Mouse (Mus musculus): ENCODE measurements around the gene Pirb.

Gene Pirb

DNA sequence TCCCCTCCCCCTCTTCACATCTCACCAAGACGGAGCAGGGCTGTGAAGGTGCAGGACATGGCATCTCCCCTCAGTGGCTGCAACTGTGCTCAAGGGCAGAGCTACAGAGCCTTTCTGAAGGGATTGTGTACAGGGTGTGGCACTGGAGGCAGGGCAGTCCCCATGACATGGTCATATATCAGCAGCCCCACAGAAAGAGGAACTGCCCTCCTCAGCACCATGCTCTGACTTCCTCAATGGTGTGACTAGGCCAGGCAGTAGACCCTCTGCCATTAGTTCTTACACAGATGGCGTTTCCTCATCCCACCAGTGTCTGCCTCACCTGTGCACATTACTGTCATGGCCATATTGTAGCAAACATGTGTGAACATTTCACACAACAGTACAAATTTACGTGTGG lies at the start of gene Pirb:
Gene Pirb, minus strand, starts transcription at position 124 of the 400 bp plus-strand sequence.
- 65% methylated on average over 1 of the region's 3 CpGs for WGBS

DNA sequence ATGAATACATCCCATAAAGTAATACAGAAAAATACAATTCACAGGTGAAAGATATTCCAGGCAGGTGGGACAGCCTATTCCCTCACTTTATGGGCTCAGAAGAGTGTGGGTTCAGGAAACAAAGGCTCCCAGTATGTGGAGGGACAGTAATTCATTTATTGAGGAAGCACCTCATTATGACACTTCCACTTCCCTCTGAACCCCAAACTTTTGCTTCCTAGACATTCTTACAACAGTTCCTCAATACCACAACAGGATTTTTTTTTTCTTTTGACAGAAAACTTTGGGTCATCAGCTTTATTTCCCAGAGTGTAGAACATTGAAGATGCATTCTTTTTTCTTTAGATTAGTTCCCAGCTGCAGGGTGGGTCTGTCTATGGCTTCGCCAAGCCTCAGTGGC lies 12.5 kb upstream of the Pirb start:
- WGBS = no CpG with 5 or more reads among the region's 1 CpGs

DNA sequence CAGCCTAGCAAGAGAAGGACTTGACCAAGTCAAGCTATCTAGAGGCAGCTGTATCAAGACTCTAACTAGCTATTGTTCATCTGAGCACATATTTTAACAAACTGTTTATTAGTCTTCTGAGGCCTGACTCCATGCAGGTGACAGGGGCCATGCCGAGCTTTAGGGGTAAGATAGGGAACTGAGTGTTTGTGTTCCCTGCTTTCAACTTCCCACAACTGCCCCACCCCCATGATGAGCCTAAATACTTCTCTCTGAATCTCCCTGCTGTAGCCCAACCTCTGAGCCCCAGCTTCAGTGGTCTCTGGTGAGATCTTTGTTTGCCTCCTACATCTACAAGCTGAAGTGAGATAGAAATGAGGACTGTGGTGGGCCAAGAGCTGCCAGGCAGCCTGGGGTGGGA lies 4.9 kb downstream of the Pirb start:
- WGBS = 83% methylated on average over 1 of the region's 1 CpGs

DNA sequence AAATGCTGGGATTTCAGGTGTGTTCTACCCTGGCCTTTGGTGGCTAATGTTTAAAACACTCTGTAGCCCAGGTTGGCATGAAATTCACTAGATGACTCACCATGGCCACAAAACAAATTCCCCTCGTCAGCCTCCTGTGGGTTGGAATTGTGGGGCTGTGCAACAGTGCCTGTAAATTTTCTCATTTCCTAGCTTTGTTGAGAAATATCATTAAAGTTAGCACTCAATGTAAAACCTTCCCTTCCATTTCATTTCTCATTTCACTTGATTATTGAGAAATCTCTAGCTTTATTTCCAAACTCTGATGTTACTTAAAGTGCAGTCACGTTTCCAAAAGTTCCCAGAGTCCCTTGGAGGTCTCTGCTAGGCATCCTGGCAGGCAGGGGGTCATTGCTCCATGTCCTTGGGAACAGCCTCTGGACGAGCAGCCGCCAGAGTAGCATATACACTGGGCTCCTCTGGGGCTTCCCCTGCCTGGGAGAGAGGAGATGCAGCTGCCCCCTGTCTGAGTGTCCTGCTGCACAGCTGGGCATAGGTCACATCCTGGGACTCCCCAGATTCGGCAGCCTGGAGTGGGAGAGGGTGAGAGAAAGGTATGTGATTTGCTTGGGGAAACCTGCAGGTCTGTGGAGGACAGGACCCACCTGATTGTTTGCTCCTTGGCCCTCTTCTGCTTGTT lies 7.8 kb downstream of the Pirb start:
- 54% methylated on average over 5 of the region's 5 CpGs for whole genome bisulfite sequencing

DNA sequence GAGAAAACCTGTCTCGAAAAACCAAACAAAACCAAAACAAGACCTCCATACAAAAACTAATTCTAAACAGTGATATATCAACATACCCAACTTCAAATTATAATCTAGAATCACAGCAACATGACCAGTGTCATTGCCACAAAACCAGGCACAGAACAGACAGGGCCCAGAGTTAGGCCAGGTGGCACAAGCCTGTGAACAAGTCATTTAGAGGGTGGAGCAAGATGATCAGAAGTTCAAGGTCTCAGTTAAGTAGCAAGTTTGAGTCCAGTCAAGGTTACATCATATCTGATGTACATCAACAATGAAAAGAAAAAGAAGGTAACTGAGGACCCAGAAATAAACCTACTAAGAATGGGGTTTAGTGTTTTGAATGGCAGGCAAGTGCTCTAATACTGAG lies 11.2 kb downstream of the Pirb start:
- WGBS = 81% methylated on average over 1 of the region's 1 CpGs

DNA sequence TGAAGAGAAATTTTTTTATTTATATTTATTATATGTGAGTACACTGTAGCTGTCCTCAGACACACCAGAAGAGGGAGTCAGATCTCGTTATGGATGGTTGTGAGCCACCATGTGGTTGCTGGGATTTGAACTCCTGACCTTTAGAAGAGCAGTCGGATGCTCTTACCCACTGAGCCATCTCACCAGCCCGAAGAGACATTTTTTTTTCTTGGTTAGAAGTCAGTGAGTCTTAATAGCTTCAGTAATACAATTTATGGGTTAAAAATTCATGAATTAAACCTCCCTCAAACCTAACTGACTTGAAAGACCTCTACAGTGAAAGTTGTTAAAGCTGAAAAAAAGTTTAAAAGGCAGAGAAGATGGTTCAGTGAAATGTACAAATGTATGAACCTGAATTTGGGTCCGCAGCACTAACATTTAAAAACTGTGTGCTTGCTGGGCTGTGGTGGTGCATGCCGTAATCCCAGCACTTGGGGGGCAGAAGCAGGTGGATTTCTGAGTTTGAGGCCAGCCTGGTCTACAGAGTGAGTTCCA lies 11.7 kb downstream of the Pirb start:
- WGBS = 48% methylated on average over 5 of the region's 5 CpGs

DNA sequence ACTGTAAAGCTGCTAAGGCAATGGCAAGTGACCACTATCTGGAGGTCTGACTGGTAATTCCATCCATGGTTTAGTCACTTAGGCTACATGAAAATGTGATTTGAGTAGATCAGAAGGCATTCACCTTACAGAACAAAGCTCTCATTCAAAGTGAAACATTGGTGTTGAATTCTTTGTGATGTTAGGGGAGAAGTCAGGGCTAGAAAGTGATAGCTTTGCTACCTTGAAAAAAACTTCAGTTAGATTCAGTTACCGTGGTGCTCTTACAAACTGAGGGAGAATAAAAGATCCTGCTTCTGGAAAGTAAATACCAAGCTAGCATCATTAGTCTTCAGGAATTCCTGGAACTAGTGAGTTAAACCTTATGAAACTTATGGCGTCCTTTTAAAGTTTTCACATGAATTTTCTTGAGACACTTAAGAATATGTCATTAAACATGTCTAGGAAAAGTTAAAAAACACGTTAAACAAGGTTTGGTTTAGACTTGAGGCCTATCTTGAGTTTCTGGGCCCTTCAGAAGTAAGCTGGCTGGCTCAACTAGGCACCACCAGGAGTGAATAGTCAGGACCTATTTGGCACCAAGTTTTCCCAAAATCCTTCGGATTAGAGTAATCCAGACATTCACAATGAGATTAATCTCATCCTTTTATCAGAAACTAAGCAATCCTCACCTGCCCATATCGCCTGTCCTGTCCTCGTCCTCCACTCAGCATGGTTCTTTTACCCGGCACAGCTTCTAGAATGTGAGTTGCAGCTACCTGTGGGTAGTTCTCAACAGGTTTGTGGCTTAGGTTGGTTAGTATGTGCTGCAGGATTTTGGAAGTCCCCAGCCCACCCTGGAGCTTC lies 12.4 kb downstream of the Pirb start:
- WGBS = 56% methylated on average over 7 of the region's 7 CpGs

DNA sequence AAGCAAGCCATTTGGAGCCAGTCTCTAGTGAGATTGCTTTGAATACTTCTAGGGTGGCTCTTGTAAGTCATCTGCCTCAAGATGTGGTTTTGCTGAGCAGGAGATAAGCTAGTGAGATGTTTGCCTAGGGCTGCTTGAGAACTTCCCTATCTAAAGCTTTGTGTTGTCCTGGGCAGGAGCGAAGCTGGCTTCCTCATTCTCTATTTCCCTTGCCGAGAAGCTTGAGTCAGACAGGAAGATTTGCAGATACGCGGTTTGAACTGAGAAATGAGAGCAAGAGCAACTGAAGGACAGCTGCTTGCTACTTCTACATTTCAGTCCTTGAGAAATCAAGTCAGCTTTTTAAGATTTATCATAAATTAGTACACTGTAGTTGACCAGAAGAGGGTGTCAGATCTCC lies 13.2 kb downstream of the Pirb start:
- WGBS = 51% methylated on average over 4 of the region's 4 CpGs

DNA sequence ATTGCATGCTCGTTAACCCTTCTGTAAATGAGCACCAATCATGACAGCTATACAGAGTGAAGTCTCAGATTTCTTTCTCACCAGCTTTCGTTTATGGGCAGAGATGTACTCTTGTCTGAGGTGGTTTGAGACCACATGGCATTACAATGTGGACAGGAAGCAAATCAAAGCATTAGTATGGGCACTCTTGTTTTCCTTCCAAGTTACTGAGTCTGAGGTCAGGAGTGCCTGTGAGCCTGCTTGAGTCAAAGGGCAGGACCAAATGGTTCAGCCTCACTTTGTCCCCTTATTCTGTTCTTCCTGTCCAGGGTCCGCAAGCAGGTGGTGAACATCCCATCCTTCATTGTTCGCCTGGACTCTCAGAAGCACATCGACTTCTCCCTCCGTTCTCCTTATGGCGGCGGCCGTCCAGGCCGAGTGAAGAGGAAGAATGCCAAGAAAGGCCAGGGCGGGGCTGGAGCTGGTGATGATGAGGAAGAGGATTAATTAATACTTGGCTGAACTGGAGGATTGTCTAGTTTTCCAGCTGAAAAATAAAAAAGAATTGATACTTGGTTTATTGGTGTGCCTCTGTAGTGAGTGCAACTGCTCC lies 13.8 kb downstream of the Pirb start:
- 32% methylated on average over 11 of the region's 11 CpGs for WGBS

DNA sequence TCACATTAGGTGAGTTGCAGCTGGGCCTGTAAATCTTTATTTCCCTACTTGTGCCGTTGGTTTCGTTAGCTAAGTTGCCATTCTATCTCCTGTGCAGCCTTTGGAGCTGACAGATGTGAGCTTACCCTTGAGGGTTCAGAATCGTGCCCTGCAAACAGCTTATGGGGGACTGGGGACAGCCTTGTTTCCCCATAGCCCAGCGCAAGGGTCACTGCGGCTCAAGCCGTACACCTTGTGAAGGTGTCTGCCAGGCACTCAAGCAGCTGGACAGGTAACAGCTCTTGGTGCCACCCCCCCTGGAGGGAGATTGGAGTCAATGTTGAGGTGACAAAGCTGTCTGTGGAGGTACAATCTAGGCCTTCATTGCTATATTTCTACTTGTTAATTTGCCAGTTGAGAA lies 14.3 kb downstream of the Pirb start:
- 26% methylated on average over 6 of the region's 6 CpGs for WGBS

DNA sequence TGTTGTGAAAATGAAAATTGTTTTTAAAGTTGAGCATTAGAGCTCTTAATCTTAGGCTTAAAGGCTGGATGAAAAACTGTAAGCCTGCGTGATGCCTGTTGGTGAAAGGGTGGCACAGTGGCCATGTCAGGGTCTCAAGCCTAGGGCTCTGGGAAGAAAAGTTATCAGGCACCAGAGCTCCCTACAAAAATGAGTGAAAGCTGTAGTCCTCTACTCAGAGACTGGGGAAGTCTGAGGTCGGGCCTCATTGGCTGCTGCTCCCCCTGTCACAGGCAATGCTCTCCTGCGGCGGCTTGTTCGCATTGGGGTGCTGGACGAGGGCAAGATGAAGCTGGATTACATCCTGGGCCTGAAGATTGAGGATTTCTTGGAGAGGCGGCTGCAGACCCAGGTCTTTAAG lies 14.7 kb downstream of the Pirb start:
- WGBS = 6% methylated on average over 7 of the region's 7 CpGs

DNA sequence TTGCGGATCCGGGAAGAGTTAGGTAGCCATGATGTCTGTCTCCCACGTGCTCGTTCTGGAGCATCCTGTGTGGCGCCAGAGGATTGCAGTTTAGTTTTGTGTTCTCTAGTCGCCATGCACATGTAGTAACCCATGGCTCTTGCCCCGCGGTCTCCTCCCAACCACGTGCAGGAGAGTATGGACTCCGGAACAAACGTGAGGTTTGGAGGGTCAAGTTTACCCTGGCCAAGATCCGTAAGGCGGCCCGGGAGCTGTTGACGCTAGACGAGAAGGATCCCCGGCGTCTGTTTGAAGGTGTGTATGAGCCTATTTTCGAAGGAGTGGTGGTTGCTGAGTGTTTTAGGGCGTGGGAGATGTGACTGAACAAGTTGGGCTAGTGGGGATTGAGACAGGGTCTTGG lies 15.7 kb downstream of the Pirb start:
- under 1% methylated on average over 20 of the region's 20 CpGs for WGBS

DNA sequence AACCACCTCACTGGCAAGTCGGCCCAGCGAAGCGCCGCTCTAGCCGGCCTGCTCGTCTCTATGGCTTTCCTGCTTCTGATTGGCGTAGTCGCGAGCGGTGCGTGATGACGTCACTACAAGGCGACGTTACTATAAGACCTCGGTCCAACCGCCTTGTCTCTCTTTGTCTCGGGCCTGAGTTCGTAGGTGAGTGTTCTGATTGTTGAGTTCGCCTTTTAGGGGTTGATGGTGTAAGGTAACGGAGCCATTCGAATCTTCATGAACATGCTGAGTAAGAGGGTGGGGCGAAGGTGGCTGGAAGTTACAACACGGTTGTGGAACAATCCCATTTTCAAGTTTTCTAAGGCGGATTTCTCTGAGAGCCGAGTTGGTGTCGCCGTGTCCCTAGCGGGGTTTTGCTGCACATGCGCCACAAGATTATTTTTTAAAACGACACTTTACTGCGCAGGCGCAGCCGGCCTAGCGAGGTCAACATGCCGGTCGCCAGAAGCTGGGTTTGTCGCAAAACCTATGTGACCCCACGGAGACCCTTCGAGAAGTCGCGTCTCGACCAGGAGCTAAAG lies 16.2 kb downstream of the Pirb start, which contains the start of gene Rps9:
Gene Rps9, plus strand, starts transcription at position 115 of the 563 bp plus-strand sequence.
- WGBS = 1% methylated on average over 42 of the region's 42 CpGs

DNA sequence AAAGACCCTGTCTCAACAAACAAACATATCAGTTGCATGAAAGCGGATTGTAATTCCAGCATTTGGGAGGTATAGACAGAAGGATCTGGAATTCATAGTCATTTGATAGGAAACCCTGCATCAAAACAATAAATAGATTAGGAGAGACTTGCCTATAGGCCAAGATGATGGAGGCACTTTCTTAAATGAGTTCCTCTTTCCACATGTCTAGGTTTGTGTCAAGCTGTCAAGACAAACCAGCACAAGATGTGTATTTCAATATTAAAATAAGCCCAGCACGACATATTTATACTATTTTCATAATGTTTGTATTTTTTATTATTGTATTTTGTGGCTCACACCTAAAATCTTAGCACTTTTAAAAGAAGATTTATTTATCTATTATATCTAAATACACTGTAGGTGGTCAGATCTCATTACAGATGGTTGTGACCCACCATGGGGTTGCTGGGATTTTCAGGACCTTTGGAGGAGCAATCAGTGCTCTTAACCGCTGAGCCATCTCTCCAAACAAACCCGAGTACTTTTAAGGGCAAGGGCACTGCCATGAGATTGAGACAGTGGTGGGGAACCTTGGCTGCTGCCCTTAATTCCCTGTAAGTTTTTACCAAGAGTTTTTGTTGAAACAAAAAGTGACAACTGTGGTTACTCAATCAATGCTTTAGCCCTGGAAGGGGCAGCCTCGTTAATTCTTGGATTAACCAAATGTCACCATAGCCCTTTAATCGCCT lies 16.9 kb downstream of the Pirb start:
- 23% methylated on average over 6 of the region's 6 CpGs for WGBS

DNA sequence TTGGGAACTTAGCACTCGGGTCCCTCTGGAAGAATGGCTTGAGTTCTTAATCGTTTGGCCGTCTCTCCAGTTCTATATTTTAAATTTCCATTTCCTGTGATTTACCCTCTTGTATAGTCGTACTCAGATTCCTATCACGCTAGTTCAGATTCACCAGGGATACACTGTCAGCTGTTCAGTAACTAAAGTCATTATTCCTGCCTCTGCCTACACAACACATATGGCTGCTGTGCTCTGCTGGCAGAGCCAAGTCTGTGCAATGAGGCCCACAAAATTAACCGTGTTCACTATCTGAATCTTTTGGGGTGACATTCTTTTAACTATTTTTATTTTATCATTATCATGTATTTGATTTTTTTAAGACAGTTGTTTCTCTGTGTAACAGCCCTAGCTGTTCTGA lies 21.7 kb downstream of the Pirb start:
- 53% methylated on average over 6 of the region's 6 CpGs for WGBS

DNA sequence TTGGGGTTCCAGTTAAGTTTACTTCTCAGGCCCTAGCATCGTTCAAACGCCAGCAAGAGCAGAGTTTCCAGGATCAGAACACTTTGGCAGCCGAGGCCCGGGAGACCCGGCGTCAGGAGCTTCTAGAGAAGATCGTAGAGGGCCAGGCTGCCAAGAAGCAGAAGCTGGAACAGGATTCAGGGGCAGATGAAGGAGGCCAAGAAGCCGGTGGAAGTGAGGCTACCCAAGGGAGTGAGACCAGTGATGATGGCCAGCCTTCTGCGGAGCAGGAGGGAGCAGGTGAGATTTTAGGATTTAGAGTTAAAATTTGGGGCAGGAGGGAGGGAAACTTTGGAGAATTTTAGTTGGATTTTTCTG lies 25.3 kb downstream of the Pirb start:
- WGBS = 12% methylated on average over 9 of the region's 9 CpGs

DNA sequence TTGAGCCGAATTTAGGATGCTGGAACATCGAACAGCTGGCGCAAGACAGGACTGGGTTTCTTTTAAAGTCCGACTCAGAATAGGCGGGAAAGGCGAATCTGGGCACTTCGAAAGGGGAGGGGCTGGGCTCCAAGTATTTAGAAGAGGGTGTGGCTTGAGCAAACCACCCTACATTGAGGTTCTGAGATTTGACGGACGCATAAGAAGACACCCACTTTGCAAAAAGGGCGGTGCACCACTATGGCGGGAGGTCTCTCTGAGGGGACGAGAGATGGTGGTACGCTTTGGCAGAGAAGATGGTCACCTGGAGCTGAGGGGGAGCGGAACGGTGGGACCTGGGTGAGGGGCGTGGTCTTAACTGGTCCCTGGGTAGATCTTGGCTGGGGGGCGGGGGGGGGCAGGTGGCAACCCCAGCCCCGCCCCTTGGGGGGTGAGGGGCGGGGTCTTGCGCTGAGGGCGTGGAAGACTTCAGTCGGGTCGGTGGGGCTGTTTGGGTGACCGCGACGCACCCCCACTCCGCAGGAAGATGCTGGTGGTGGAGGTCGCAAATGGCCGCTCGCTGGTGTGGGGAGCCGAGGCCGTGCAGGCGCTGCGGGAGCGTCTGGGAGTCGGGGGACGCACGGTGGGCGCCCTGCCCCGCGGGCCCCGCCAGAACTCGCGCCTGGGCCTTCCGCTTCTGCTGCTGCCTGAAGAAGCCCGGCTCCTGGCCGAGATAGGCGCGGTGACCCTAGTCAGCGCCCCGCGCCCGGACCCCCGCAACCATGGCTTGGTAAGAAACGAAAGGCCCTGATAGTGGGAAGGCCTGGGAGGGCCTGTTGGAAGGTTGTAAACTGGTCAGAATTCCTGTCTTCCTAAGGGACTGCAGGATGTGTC lies 25.9 kb downstream of the Pirb start:
- 1% methylated on average over 52 of the region's 55 CpGs for WGBS

DNA sequence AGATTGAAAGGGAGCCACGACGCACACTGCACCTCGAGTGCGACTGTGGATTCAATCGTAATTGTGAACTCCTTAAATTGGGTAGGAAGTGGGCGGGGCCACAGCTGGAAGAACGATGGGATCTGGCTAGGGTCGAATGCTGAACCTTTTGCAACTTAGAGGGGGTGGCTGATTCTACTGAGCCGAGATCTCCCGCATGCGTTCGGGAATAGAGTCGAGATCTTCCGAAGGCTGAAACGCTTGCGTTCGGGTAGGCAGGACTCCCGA lies 26.4 kb downstream of the Pirb start:
- under 1% methylated on average over 18 of the region's 18 CpGs for WGBS

DNA sequence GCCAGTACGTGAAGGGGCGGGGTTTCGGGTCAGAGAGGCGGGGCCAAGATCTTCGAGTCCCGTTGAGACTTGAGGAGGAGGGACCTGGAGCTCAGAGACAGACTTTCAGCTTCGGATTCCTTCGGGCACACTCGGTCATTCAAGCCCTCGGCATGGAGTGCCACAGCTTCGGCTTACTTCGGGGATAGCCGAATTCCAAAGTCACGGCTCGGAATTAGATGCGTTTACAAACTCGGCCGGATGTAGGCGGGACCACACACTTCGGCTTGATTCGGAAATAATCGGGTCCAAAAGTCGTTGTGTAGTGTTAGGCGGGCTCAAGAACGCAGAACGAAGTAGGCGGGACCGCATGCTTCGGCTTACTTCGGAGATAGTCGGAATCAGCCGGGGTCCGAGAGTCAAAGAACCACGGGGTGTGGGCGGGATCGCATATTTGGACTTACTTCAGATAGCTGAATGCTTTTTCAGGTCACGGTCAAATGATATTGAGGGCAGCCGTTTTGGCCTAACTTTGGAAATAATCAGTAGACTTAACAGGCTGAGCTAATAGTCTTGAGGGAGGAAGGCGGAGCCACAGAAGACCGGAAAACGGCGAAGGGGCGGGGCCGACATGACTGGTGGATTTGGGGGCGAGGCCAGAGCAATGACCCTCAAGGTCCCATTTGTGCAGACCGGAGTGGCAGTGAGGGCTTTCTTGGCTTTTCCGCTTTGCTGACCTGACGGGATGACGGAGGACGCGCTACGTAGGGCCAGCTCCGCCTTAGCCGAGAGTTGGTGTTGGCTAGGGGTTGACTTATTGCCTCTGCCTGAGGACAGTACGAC lies 27.0 kb downstream of the Pirb start, which contains the start of gene Mboat7:
Gene Mboat7, minus strand, starts transcription at position 537 of the 822 bp plus-strand sequence.
- under 1% methylated on average over 55 of the region's 55 CpGs for WGBS
